Mouse (Mus musculus): ENCODE measurements around the gene Gas2l2. TPM values are rescaled to one million over a fixed set of nuclear protein-coding genes. Genes with fewer than 3 reads are reported as not detected.

Gas2l2 gene
- polyA plus RNA-seq, 1 experiment from 2014 or later, result not detected

DNA sequence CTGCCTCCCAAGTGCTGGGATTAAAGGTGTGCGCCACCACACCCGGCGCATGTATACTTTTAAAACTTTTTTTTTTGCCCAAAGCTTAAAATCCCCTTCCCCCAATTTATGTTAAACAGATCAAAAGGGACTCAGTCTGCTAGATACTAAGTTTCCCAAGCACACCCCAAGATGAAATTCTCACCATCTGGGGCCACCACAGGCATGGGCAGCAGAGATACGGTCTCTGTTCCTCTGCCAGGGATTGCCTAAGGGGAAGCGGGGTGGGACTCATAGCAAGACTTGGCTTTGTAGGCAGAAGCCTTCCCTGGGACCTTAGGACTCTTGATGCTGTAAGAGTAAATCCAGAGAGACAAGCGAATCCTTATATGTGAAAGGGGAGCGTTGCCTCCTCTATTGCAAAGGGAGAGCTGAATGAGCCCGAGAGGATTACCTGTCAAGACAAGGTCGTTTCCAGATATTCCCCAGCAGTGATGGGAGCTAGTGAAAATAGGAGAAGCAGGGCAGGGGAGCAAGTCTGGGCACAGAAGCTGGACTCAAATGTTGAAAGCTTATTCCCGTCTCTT, 32.3 kb upstream of the Gas2l2 start:
- H3K27ac ChIP-seq (ENCODE audit: low read depth, low read length), result no peak overlapping the region
- no peaks in the 10 kb centered on the region for H3K9me3 ChIP-seq (ENCODE audit: control insufficient read depth, low read length)
- no peak overlapping the region for H3K4me2 ChIP-seq (ENCODE audit: low read depth, low read length, severe bottlenecking)
- DNase-seq (ENCODE audit: low spot score), result no peak
- ATAC-seq (replicated peaks; ENCODE audit: low FRiP score), result no peak
- no peak overlapping the region for H3K9ac ChIP-seq (ENCODE audit: low read length)
- WGBS, result 66% methylated on average over 10 of the region's 10 CpGs
- peaks cover 3% of the 10 kb centered on the region; the same call in 1 of the 2 replicates for H3K4me1 ChIP-seq (replicated peaks; ENCODE audit: control insufficient read depth, insufficient read depth, low read length)
- H3K36me3 ChIP-seq (ENCODE audit: control insufficient read depth, insufficient read depth, low read length), result no peaks in the 10 kb centered on the region
- H3K4me3 ChIP-seq (ENCODE audit: low read depth, low read length), result no peak overlapping the region
- H3K27me3 ChIP-seq (ENCODE audit: control insufficient read depth, insufficient read depth, low read length), result peaks cover 21% of the 10 kb centered on the region

- no peak overlapping the region for H3K4me2 ChIP-seq (ENCODE audit: low read depth, low read length, severe bottlenecking)
- H3K4me3 ChIP-seq (ENCODE audit: low read depth, low read length), result no peak overlapping the region
- H3K27ac ChIP-seq (ENCODE audit: low read depth, low read length), result no peak overlapping the region
- no peak overlapping the region for H3K9ac ChIP-seq (ENCODE audit: low read length)
- peaks cover 10% of the 10 kb centered on the region for H3K27me3 ChIP-seq (ENCODE audit: control insufficient read depth, insufficient read depth, low read length)
- WGBS, result 60% methylated on average over 9 of the region's 9 CpGs
- peaks cover 2% of the 10 kb centered on the region; the same call in 1 of the 2 replicates for H3K4me1 ChIP-seq (replicated peaks; ENCODE audit: control insufficient read depth, insufficient read depth, low read length)
- no peaks in the 10 kb centered on the region for H3K9me3 ChIP-seq (ENCODE audit: control insufficient read depth, low read length)
- DNase-seq (ENCODE audit: low spot score), result peak; percentile 43
- H3K36me3 ChIP-seq (ENCODE audit: control insufficient read depth, insufficient read depth, low read length), result no peaks in the 10 kb centered on the region
- ATAC-seq (replicated peaks; ENCODE audit: low FRiP score), result no peak
Observed at GRCm38 (mm10) chr11:83457912-83458601, 28.8 kb upstream of the Gas2l2 start.

GRCm38 (mm10) chr11:83457257-83457656, 28.0 kb upstream of the Gas2l2 start:
- H3K27ac ChIP-seq (ENCODE audit: low read depth, low read length), result no peak overlapping the region
- WGBS, result 40% methylated on average over 7 of the region's 7 CpGs
- peak; percentile 49 for DNase-seq (ENCODE audit: low spot score)
- no peak overlapping the region for H3K9ac ChIP-seq (ENCODE audit: low read length)
- no peaks in the 10 kb centered on the region; the same call in 1 of the 2 replicates for H3K4me1 ChIP-seq (replicated peaks; ENCODE audit: control insufficient read depth, insufficient read depth, low read length)
- ATAC-seq (replicated peaks; ENCODE audit: low FRiP score), result no peak
- H3K27me3 ChIP-seq (ENCODE audit: control insufficient read depth, insufficient read depth, low read length), result peaks cover 4% of the 10 kb centered on the region
- H3K4me2 ChIP-seq (ENCODE audit: low read depth, low read length, severe bottlenecking), result no peak overlapping the region
- H3K9me3 ChIP-seq (ENCODE audit: control insufficient read depth, low read length), result no peaks in the 10 kb centered on the region
- no peak overlapping the region for H3K4me3 ChIP-seq (ENCODE audit: low read depth, low read length)
- no peaks in the 10 kb centered on the region for H3K36me3 ChIP-seq (ENCODE audit: control insufficient read depth, insufficient read depth, low read length)

GRCm38 (mm10) chr11:83455608-83456007, 26.4 kb upstream of the Gas2l2 start:
- Histone ChIP-seq H3K27ac (ENCODE audit: low read depth, low read length) (no peak overlapping the region), H3K4me1 (replicated peaks; ENCODE audit: control insufficient read depth, insufficient read depth, low read length) (no peaks in the 10 kb centered on the region), H3K9ac (ENCODE audit: low read length) (no peak overlapping the region), H3K4me2 (ENCODE audit: low read depth, low read length, severe bottlenecking) (no peak overlapping the region), H3K9me3 (ENCODE audit: control insufficient read depth, low read length) (no peaks in the 10 kb centered on the region), H3K36me3 (ENCODE audit: control insufficient read depth, insufficient read depth, low read length) (no peaks in the 10 kb centered on the region), H3K4me3 (ENCODE audit: low read depth, low read length) (no peak overlapping the region), H3K27me3 (ENCODE audit: control insufficient read depth, insufficient read depth, low read length) (no peaks in the 10 kb centered on the region)
- ATAC-seq (replicated peaks; ENCODE audit: low FRiP score) (no peak), DNase-seq (ENCODE audit: low spot score) (no peak)
- WGBS, result 68% methylated on average over 3 of the region's 3 CpGs

DNA sequence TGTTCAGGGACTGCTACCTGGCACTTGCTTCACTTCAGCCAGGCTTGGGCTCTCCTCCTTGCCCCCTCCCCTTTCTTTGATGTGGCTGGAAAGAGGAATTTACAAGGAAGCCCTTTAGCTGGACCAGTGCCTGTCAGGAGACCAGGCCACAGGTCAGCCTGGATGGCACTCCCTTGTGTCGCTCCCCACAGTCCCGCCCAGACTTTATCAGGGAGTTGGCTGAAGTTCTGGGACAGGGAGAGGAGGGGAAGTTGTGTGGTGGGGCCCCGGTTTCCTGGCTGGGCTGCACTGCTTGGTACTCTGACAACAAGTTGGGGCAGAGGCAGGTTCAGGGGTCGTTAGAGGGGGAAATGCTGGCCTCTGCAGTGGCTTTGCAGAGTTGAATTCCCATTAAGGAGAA, 25.3 kb upstream of the Gas2l2 start:
- no peaks in the 10 kb centered on the region for H3K9me3 ChIP-seq (ENCODE audit: control insufficient read depth, low read length)
- H3K9ac ChIP-seq (ENCODE audit: low read length), result no peak overlapping the region
- H3K4me2 ChIP-seq (ENCODE audit: low read depth, low read length, severe bottlenecking), result no peak overlapping the region
- no peaks in the 10 kb centered on the region for H3K27me3 ChIP-seq (ENCODE audit: control insufficient read depth, insufficient read depth, low read length)
- no peak for ATAC-seq (replicated peaks; ENCODE audit: low FRiP score)
- H3K4me1 ChIP-seq (replicated peaks; ENCODE audit: control insufficient read depth, insufficient read depth, low read length), result no peaks in the 10 kb centered on the region
- DNase-seq (ENCODE audit: low spot score), result no peak
- WGBS, result 39% methylated on average over 4 of the region's 4 CpGs
- no peak overlapping the region for H3K4me3 ChIP-seq (ENCODE audit: low read depth, low read length)
- H3K27ac ChIP-seq (ENCODE audit: low read depth, low read length), result no peak overlapping the region
- H3K36me3 ChIP-seq (ENCODE audit: control insufficient read depth, insufficient read depth, low read length), result no peaks in the 10 kb centered on the region

- Histone ChIP-seq H3K27ac (ENCODE audit: low read depth, low read length) (no peak overlapping the region), H3K4me3 (ENCODE audit: low read depth, low read length) (no peak overlapping the region), H3K9ac (ENCODE audit: low read length) (no peak overlapping the region), H3K36me3 (ENCODE audit: control insufficient read depth, insufficient read depth, low read length) (no peaks in the 10 kb centered on the region), H3K4me1 (replicated peaks; ENCODE audit: control insufficient read depth, insufficient read depth, low read length) (0 out of 2 replicates have a peak, but pooled peaks cover 2% of the 10 kb centered on the region), H3K9me3 (ENCODE audit: control insufficient read depth, low read length) (no peaks in the 10 kb centered on the region), H3K27me3 (ENCODE audit: control insufficient read depth, insufficient read depth, low read length) (no peaks in the 10 kb centered on the region), H3K4me2 (ENCODE audit: low read depth, low read length, severe bottlenecking) (no peak overlapping the region)
- DNase-seq (ENCODE audit: low spot score) (no peak), ATAC-seq (replicated peaks; ENCODE audit: low FRiP score) (no peak)
- 83% methylated on average over 10 of the region's 10 CpGs for WGBS
Observed at GRCm38 (mm10) chr11:83451281-83451680, 22.0 kb upstream of the Gas2l2 start.

DNA sequence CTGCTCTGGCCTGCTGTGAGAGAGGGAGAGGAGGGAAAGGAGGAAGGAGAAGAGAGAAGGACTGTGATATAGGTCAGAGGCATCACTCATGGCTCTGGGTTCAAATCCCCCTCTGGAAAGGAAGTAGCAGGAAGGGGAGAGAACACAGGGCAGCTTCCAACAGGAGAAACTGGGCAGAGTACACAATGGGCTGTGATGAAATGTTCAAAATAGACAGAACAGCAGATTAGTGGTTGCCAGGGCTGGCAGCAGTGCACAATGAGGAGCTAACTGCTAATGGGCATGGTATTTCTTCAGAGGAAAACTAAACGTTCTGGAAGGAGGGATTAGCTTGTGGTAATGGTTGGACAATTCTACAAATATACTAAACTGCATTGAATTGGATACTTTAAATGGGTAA, 21.3 kb upstream of the Gas2l2 start:
- ATAC-seq (replicated peaks; ENCODE audit: low FRiP score) (no peak), DNase-seq (ENCODE audit: low spot score) (no peak)
- H3K9ac ChIP-seq (ENCODE audit: low read length), result no peak overlapping the region
- no peak overlapping the region for H3K4me2 ChIP-seq (ENCODE audit: low read depth, low read length, severe bottlenecking)
- 0 out of 2 replicates have a peak, but pooled peaks cover 2% of the 10 kb centered on the region for H3K4me1 ChIP-seq (replicated peaks; ENCODE audit: control insufficient read depth, insufficient read depth, low read length)
- no peaks in the 10 kb centered on the region for H3K36me3 ChIP-seq (ENCODE audit: control insufficient read depth, insufficient read depth, low read length)
- no peak overlapping the region for H3K27ac ChIP-seq (ENCODE audit: low read depth, low read length)
- H3K4me3 ChIP-seq (ENCODE audit: low read depth, low read length), result no peak overlapping the region
- no peaks in the 10 kb centered on the region for H3K9me3 ChIP-seq (ENCODE audit: control insufficient read depth, low read length)
- WGBS, result 22% methylated on average over 1 of the region's 1 CpGs
- H3K27me3 ChIP-seq (ENCODE audit: control insufficient read depth, insufficient read depth, low read length), result peaks cover under 1% of the 10 kb centered on the region; the same call in 1 of the 2 replicates

- WGBS, result 58% methylated on average over 4 of the region's 4 CpGs
- no peak overlapping the region for H3K4me3 ChIP-seq (ENCODE audit: low read depth, low read length)
- no peak overlapping the region for H3K9ac ChIP-seq (ENCODE audit: low read length)
- H3K9me3 ChIP-seq (ENCODE audit: control insufficient read depth, low read length), result no peaks in the 10 kb centered on the region
- H3K4me2 ChIP-seq (ENCODE audit: low read depth, low read length, severe bottlenecking), result no peak overlapping the region
- peaks cover 2% of the 10 kb centered on the region; the same call in 1 of the 2 replicates for H3K4me1 ChIP-seq (replicated peaks; ENCODE audit: control insufficient read depth, insufficient read depth, low read length)
- no peak for ATAC-seq (replicated peaks; ENCODE audit: low FRiP score)
- peaks cover 13% of the 10 kb centered on the region for H3K27me3 ChIP-seq (ENCODE audit: control insufficient read depth, insufficient read depth, low read length)
- no peak for DNase-seq (ENCODE audit: low spot score)
- H3K36me3 ChIP-seq (ENCODE audit: control insufficient read depth, insufficient read depth, low read length), result no peaks in the 10 kb centered on the region
- H3K27ac ChIP-seq (ENCODE audit: low read depth, low read length), result no peak overlapping the region
Observed at GRCm38 (mm10) chr11:83449298-83449697, 20.0 kb upstream of the Gas2l2 start.

GRCm38 (mm10) chr11:83448927-83449236, 19.6 kb upstream of the Gas2l2 start:
- Histone ChIP-seq H3K9ac (ENCODE audit: low read length) (no peak overlapping the region), H3K4me3 (ENCODE audit: low read depth, low read length) (no peak overlapping the region), H3K36me3 (ENCODE audit: control insufficient read depth, insufficient read depth, low read length) (no peaks in the 10 kb centered on the region), H3K4me2 (ENCODE audit: low read depth, low read length, severe bottlenecking) (no peak overlapping the region), H3K4me1 (replicated peaks; ENCODE audit: control insufficient read depth, insufficient read depth, low read length) (peaks cover 2% of the 10 kb centered on the region; the same call in 1 of the 2 replicates), H3K27me3 (ENCODE audit: control insufficient read depth, insufficient read depth, low read length) (peaks cover 17% of the 10 kb centered on the region), H3K9me3 (ENCODE audit: control insufficient read depth, low read length) (no peaks in the 10 kb centered on the region), H3K27ac (ENCODE audit: low read depth, low read length) (no peak overlapping the region)
- DNase-seq (ENCODE audit: low spot score) (no peak), ATAC-seq (replicated peaks; ENCODE audit: low FRiP score) (no peak)
